Mouse (Mus musculus) embryonic facial prominence, embryonic 10.5 days (tissue): ENCODE results near the gene Pml. TPM values are rescaled to one million over a fixed set of nuclear protein-coding genes. Genes with fewer than 3 reads are reported as not detected.
A peak's percentile ranks its signal among the peaks of the same experiment; 100 is the strongest.

ENCODE experiments used
- DNase-seq: peaks from one replicate; pipeline ENCODE4 v3.0.0-alpha.2; 2017; ENCODE audit warnings: low spot score
- H3K27ac ChIP-seq: fragments of 300-500 bp; sonication (generic); replicated peaks from 2 replicates; pipeline ENCODE4 v1.5.1; 2016; ENCODE audit warnings: mild to moderate bottlenecking
- H3K27me3 ChIP-seq: fragments of 300-500 bp; sonication (generic); replicated peaks from 2 replicates; pipeline ENCODE4 v1.6.1; 2016; ENCODE audit warnings: low read depth, mild to moderate bottlenecking; ENCODE audit not compliant: poor library complexity, severe bottlenecking
- H3K36me3 ChIP-seq: fragments of 300-500 bp; sonication (generic); replicated peaks from 2 replicates; pipeline ENCODE4 v1.6.1; 2016; ENCODE audit warnings: mild to moderate bottlenecking, moderate library complexity
- H3K4me1 ChIP-seq: fragments of 300-500 bp; sonication (generic); 2 replicates; pipeline ENCODE4 v1.6.1; 2016
- H3K4me3 ChIP-seq: fragments of 300-500 bp; sonication (generic); 2 replicates; pipeline ENCODE4 v1.5.1; 2016; ENCODE audit warnings: mild to moderate bottlenecking, moderate library complexity
- H3K9me3 ChIP-seq: fragments of 300-500 bp; sonication (generic); 2 replicates; pipeline ENCODE4 v1.6.1; 2016; ENCODE audit warnings: mild to moderate bottlenecking
- WGBS: fragments of 180-500 bp; shearing (Covaris S2); methylation state at CpG from one replicate; pipeline ENCODE4 v1.1.7; 2016; 5-methylcytosine and 5-hydroxymethylcytosine counted together
- polyA plus RNA-seq: library from polyadenylated mRNA; unstranded; fragments of >200 nt; fragmentation: Nextera tagmentation; extraction: Ambion mirVana; gene quantifications from 2 replicates; pipeline ENCODE4 v1.2.1, GENCODE M21; 2016

Pml gene
- 17.2 and 17.6 TPM in 2 replicates for polyA plus RNA-seq

GRCm38 (mm10) chr9:58249592-58250192 is at the start of gene Pml:
Gene Pml, minus strand, starts transcription at chr9:58249786.
- Histone ChIP-seq H3K27me3 (no peaks in the 10 kb centered on the region), H3K4me1 (peaks cover 58% of the 10 kb centered on the region), H3K36me3 (peaks cover 4% of the 10 kb centered on the region; the same call in 1 of the 2 replicates), H3K27ac (peak within 1 kb of the TSS; percentile 88), H3K4me3 (peak within 1 kb of the TSS; percentile 62), H3K9me3 (no peaks in the 10 kb centered on the region)
- DNase-seq = peak; percentile 75
- WGBS = 1% methylated on average over 16 of the region's 16 CpGs

DNA sequence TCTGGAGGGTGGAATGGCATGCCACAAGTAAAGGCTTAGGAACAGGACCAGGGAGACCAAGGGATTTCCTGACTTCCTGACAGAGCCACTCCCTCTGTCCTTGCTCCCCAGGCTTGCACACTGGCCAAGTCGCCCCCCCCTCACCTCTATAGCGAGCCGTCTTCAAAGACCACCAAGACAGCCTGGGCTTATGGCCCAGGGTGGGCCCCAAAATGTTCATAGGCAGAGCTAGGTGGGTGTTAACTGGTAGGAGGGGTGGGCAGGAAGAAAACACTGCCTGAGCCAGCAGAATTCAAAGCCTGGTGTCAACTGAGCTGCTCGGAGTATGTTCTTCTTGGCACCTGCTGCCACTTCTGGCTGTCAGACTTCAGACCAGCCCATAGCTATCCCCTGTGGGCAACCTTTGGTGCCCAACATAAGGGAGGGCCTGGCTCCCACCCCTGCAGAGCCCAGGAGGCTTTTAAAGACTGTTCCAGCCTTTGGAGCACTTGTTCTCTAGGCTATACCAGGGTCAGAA is 48.4 kb upstream of the Pml start:
- no peak for DNase-seq
- WGBS = 85% methylated on average over 4 of the region's 4 CpGs
- Histone ChIP-seq H3K9me3 (no peaks in the 10 kb centered on the region), H3K4me3 (no peak overlapping the region), H3K27me3 (no peaks in the 10 kb centered on the region), H3K27ac (no peak overlapping the region), H3K4me1 (peaks cover 44% of the 10 kb centered on the region), H3K36me3 (no peaks in the 10 kb centered on the region; the same call in 1 of the 2 replicates)

DNA sequence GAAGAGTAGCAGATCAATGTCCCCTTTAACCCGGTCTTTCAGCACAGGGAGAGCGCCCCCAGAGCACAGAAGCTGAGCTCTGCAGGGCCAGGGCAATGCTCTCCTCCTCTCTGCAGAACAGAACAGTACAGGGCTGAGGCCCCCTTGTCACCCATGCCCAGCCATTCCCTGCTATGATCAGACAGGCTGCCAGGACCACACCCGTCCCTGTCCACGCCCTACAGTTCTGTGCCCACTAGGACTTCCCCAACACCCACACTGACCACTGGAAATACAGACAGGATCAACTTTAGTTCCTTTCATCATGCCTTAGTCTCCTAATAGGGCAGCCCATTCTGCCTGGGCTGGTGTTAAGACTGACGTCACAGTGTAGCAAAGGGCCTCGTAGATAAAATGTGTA is 47.5 kb upstream of the Pml start:
- Histone ChIP-seq H3K9me3 (no peaks in the 10 kb centered on the region), H3K27me3 (no peaks in the 10 kb centered on the region), H3K27ac (no peak overlapping the region), H3K4me3 (no peak overlapping the region), H3K4me1 (peaks cover 40% of the 10 kb centered on the region), H3K36me3 (no peaks in the 10 kb centered on the region; the same call in 1 of the 2 replicates)
- WGBS = 92% methylated on average over 6 of the region's 6 CpGs
- DNase-seq = no peak

- Histone ChIP-seq H3K36me3 (no peaks in the 10 kb centered on the region; the same call in 1 of the 2 replicates), H3K27me3 (no peaks in the 10 kb centered on the region), H3K27ac (peak overlapping the region; percentile 84), H3K4me1 (peaks cover 40% of the 10 kb centered on the region), H3K9me3 (no peaks in the 10 kb centered on the region), H3K4me3 (no peak overlapping the region)
- 24% methylated on average over 9 of the region's 9 CpGs for WGBS
- peak; percentile 68 for DNase-seq
Observed at GRCm38 (mm10) chr9:58295766-58296361, 46.3 kb upstream of the Pml start.

DNA sequence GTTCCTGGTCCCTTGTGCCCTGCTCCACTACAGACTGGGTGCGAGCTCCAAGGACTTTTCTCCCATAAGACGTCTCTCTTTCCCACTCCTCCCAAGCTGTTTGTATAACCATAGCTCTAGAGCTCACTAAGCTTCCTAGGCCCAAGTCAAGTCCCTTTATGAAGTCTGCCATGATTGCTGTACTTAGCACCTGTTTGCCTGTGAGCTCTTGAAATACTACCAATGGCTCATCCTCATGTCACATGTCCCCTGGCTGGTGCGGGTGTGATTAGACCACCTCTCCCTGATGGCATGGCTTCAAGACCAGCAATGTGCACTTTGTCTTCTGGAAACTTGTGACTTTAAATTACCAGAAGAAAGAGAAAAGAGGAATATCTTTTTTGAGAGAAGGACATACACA is 45.8 kb upstream of the Pml start:
- no peak for DNase-seq

GRCm38 (mm10) chr9:58294527-58294926 is 44.9 kb upstream of the Pml start:
- Histone ChIP-seq H3K36me3 (no peaks in the 10 kb centered on the region; the same call in 1 of the 2 replicates), H3K4me3 (no peak overlapping the region), H3K4me1 (peaks cover 38% of the 10 kb centered on the region), H3K27ac (0 out of 2 replicates have a peak overlapping the region, but pooled peaks have one; percentile 3), H3K9me3 (no peaks in the 10 kb centered on the region), H3K27me3 (no peaks in the 10 kb centered on the region)
- WGBS = 38% methylated on average over 7 of the region's 7 CpGs
- no peak for DNase-seq

More for the DNA sequence above, 45.8 kb upstream of the Pml start:
- Histone ChIP-seq H3K27ac (peak overlapping the region; percentile 84), H3K4me1 (peaks cover 40% of the 10 kb centered on the region), H3K9me3 (no peaks in the 10 kb centered on the region), H3K36me3 (no peaks in the 10 kb centered on the region; the same call in 1 of the 2 replicates), H3K27me3 (no peaks in the 10 kb centered on the region), H3K4me3 (no peak overlapping the region)
- WGBS = 90% methylated on average over 3 of the region's 3 CpGs

DNA sequence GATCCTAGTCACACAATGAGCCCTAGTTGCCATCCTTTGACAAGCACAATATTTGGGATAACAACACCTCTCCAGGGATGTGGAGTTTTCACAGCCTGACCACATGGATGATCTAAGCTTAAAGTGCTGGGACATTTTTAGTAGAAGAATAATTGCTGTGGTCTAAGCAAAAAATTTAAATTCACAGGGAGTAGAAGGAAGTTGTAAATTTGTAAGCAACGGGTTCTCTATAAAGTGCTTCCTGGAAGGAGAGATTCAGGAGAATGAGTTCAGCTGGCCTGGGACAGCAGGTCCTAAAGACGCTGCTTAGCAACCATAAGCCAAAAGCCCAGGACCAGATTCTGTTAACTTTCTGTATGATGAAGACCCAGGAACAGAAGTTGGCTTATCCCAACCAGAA is 40.3 kb upstream of the Pml start:
- WGBS = 84% methylated on average over 2 of the region's 2 CpGs
- H3K27me3 ChIP-seq = no peaks in the 10 kb centered on the region
- DNase-seq = no peak
- no peaks in the 10 kb centered on the region; the same call in 1 of the 2 replicates for H3K36me3 ChIP-seq
- peaks cover 9% of the 10 kb centered on the region for H3K4me1 ChIP-seq
- no peak overlapping the region for H3K4me3 ChIP-seq
- no peaks in the 10 kb centered on the region for H3K9me3 ChIP-seq
- H3K27ac ChIP-seq = no peak overlapping the region

DNA sequence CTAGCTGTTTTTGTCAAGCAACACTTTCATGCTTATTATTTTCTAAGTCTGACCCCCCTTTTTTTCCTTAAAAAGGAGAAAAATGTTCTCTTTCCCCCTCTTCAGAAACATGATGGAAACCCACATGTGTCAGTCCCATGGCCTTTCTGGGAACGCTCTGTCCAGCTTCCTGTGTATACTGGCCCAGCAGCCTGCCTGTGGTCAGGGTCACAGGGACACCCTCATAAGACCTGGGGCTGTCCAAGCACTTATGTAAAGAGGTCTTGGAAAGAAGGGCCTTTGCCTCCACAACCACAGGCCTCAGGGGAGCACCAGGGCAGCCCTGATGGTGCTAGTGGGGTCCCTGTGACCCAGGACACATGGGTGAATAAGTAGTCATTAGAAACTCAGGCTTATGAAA is 39.5 kb upstream of the Pml start:
- Histone ChIP-seq H3K27ac (peak overlapping the region; percentile 25; the same call in 1 of the 2 replicates), H3K4me3 (no peak overlapping the region), H3K4me1 (peaks cover under 1% of the 10 kb centered on the region; the same call in 1 of the 2 replicates), H3K27me3 (no peaks in the 10 kb centered on the region), H3K36me3 (no peaks in the 10 kb centered on the region; the same call in 1 of the 2 replicates), H3K9me3 (no peaks in the 10 kb centered on the region)
- DNase-seq = no peak
- WGBS = 76% methylated on average over 1 of the region's 1 CpGs

GRCm38 (mm10) chr9:58283431-58283830 is 33.8 kb upstream of the Pml start:
- Histone ChIP-seq H3K27ac (no peak overlapping the region), H3K4me3 (no peak overlapping the region), H3K36me3 (no peaks in the 10 kb centered on the region), H3K4me1 (no peaks in the 10 kb centered on the region), H3K9me3 (no peaks in the 10 kb centered on the region), H3K27me3 (no peaks in the 10 kb centered on the region)
- no peak for DNase-seq
- whole genome bisulfite sequencing = 81% methylated on average over 7 of the region's 7 CpGs

DNA sequence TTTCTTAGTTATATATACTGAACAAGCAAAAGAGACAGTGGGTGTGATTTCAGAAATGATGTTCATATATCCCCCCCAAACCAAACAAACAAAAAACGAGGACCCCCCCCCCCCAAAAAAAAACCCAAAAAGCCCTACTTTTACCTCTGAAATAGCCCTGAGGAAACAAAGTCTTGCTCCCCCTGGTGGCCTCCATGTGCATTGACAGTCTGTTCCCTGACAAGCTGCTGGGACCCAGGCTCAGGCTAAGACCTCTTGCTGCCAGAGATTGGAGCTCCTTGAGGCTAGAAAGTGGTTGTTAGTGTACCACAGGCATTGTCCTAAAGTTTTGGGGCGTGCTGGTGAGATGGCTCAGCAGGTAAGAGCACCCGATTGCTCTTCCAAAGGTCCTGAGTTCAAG is 32.0 kb upstream of the Pml start:
- Histone ChIP-seq H3K9me3 (no peaks in the 10 kb centered on the region), H3K4me3 (no peak overlapping the region), H3K4me1 (no peaks in the 10 kb centered on the region), H3K27me3 (no peaks in the 10 kb centered on the region), H3K27ac (no peak overlapping the region), H3K36me3 (no peaks in the 10 kb centered on the region)
- DNase-seq = peak; percentile 50
- WGBS = 58% methylated on average over 3 of the region's 3 CpGs

DNA sequence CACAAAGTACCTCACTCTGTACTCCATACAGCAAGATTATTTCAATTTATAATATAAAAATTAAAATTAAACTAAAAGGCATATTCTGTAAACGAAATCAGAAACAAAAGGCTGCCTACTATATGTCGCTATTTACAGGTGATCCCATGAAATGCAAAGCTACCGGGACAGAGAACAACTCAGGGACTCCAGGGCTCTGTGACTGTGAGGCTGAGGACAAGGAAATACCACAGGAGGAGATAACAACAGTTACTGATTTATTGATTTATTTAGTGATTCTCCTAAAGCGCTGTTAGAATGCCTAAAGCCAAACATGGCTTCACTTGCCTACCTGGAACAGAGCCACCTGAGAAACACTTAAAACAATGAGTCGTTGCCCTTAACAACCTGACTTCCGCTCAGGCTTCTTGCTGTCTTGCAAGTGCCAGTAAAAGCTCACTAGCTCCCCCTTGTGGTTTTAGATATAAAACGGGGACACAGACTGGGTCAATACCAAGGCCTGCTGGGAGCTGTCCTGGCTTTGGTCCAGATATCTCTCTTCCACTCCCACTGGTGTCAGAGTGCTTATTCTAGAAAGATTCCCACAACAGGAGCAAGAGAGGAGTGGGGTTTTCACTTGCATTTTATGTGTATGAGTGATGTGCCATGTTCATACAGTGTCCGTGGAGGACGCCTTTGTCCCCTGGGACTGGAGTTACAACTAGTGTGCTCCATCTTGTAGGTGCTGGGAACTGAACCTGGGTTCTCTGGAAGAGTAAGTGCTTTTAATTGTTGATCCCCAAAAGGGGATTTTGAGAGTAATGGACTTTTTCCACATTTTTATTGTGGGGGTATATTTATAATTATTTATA is 30.9 kb upstream of the Pml start:
- Histone ChIP-seq H3K36me3 (no peaks in the 10 kb centered on the region), H3K27ac (no peak overlapping the region), H3K27me3 (no peaks in the 10 kb centered on the region), H3K9me3 (no peaks in the 10 kb centered on the region), H3K4me3 (no peak overlapping the region), H3K4me1 (peaks cover 10% of the 10 kb centered on the region)
- DNase-seq = peak; percentile 75
- WGBS = 37% methylated on average over 9 of the region's 9 CpGs

GRCm38 (mm10) chr9:58279780-58280179 is 30.2 kb upstream of the Pml start:
- Histone ChIP-seq H3K4me3 (no peak overlapping the region), H3K9me3 (no peaks in the 10 kb centered on the region), H3K4me1 (peaks cover 17% of the 10 kb centered on the region), H3K27ac (no peak overlapping the region), H3K36me3 (no peaks in the 10 kb centered on the region), H3K27me3 (no peaks in the 10 kb centered on the region)
- no peak for DNase-seq
- WGBS = 68% methylated on average over 5 of the region's 5 CpGs
